Mouse (Mus musculus) cerebellum, adult 2 months (tissue): ENCODE results near the gene Gng2.

Source experiments
- CTCF ChIP-seq: fragments of 200-500 bp; IDR thresholded peaks from 2 replicates; pipeline ENCODE4 v1.5.1; 2011; ENCODE audit warnings: low read depth, mild to moderate bottlenecking, control low read depth, low read length, moderate library complexity, borderline replicate concordance; ENCODE audit not compliant: insufficient read depth
- POLR2A ChIP-seq: fragments of 200-500 bp; IDR thresholded peaks from 2 replicates; pipeline ENCODE4 v1.6.1; 2011; ENCODE audit warnings: low read length, control low read depth, borderline replicate concordance; ENCODE audit not compliant: insufficient read depth

DNA sequence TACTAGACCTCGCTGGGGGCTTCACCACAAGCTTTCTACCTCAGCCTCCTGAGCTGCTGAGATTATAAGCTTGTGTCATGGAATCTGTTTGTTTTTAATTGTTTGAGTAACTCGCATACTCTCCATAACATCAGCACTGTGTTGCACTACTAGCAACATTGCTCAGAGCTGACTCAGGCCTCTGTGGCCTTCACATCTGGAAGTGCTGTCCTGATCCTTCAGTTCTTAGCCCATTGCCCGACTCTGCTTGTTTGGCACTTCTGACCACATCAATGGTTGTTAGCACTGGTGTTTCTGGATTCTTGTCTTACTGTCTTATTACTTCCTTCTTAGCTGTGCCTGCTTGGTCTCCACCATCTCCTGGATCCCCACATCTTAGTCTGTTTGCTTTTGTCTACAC lies 64.5 kb downstream of the Gng2 start:
- no peak for TF ChIP-seq CTCF
- no peak for TF ChIP-seq POLR2A
